In genomic region chr3:90383690-90384089, GRCm38 (mm10) we compare ENCODE assay signal across 9 mouse cellular contexts. TPM values are rescaled to one million over a fixed set of nuclear protein-coding genes. Genes with fewer than 3 reads are reported as not detected.
DNase-seq lines count a peak whose midpoint lies in the region; ATAC-seq and TF ChIP-seq lines count a peak whose summit lies in the region.
"Had no signal": no experiment of that assay in that cellular context is flagged by ENCODE, and none has a peak within 500 bp of the region (broad histone marks: within the 10 kb centered on the region; RNA-seq: fewer than 3 reads in every experiment).

No protein-coding gene starts in this region.

- TF ChIP-seq POLR2A in spleen, adult 2 months (IDR thresholded peaks at IDR 0.05; ENCODE audit: low read depth, low read length): no peak

- H3K27ac ChIP-seq in liver, postnatal 0 days (ENCODE audit: low read depth): peak overlapping the region; percentile 62
- H3K27ac ChIP-seq in liver, embryonic 11.5 days (ENCODE audit: low read depth, low read length): no peak overlapping the region
- H3K27ac ChIP-seq in spleen, adult 2 months (ENCODE audit: insufficient read depth, low read length): no peak overlapping the region
- H3K27ac ChIP-seq in hindbrain, embryonic 16.5 days (ENCODE audit: low read depth, low read length): no peak overlapping the region
- H3K27ac ChIP-seq: gastrocnemius, adult 2 months had no signal

- TF ChIP-seq CTCF in liver, postnatal 0 days (IDR thresholded peaks at IDR 0.05; ENCODE audit: low read depth): no peak
- no peak for TF ChIP-seq CTCF in spleen, adult 2 months (IDR thresholded peaks at IDR 0.05; ENCODE audit: extremely low read depth, insufficient read depth, insufficient read length, insufficient replicate concordance)

- no peak overlapping the region for H3K9ac ChIP-seq in liver, postnatal 0 days (replicated peaks)
- H3K9ac ChIP-seq in liver, embryonic 11.5 days (ENCODE audit: low read depth, low read length): no peak overlapping the region
- H3K9ac ChIP-seq in hindbrain, embryonic 16.5 days (ENCODE audit: low read depth, low read length): no peak overlapping the region

- WGBS in liver, postnatal 0 days (ENCODE audit: insufficient replicate concordance): 40% methylated on average over 4 of the region's 4 CpGs
- WGBS in liver, embryonic 11.5 days: 71% methylated on average over 4 of the region's 4 CpGs
- 17% methylated on average over 4 of the region's 4 CpGs for WGBS in spleen, adult 2 months
- WGBS in hindbrain, embryonic 16.5 days: 64% methylated on average over 4 of the region's 4 CpGs

- H3K4me2 ChIP-seq in liver, postnatal 0 days (ENCODE audit: low read depth, low read length): peak overlapping the region; percentile 30; the same call in 1 of the 2 replicates
- no peak overlapping the region for H3K4me2 ChIP-seq in liver, embryonic 11.5 days
- H3K4me2 ChIP-seq in hindbrain, embryonic 16.5 days (ENCODE audit: low read length): no peak overlapping the region
- H3K4me2 ChIP-seq: midbrain, embryonic 11.5 days had no signal

- H3K27me3 ChIP-seq in liver, postnatal 0 days (ENCODE audit: insufficient read depth, low read length): peaks cover 6% of the 10 kb centered on the region; the same call in 1 of the 2 replicates
- H3K27me3 ChIP-seq in liver, embryonic 11.5 days (replicated peaks; ENCODE audit: control insufficient read depth, insufficient read depth, low read length): peaks cover 7% of the 10 kb centered on the region
- H3K27me3 ChIP-seq in spleen, adult 2 months (ENCODE audit: control insufficient read depth, insufficient read depth, low read length): no peaks in the 10 kb centered on the region
- no peaks in the 10 kb centered on the region for H3K27me3 ChIP-seq in hindbrain, embryonic 16.5 days (replicated peaks; ENCODE audit: control insufficient read depth, insufficient read depth, low read length)

- peak; percentile 46 for DNase-seq in liver, postnatal 0 days
- DNase-seq in liver, embryonic 11.5 days (ENCODE audit: low spot score): no peak
- DNase-seq in c-Kit-positive CD71-negative TER-119-negative erythroid progenitor cells, embryonic 14.5 days (ENCODE audit: low read depth): peak; percentile 58
- DNase-seq in layer of hippocampus, postnatal 10 days (ENCODE audit: low spot score in 2 of 2): peak; percentile 44 to 45
- DNase-seq in spleen, adult 2 months (ENCODE audit: low read depth in 1 of 2, low spot score in 2 of 2): peak; percentile 46 to 70
- DNase-seq in kidney, postnatal 4 days: no peak

- no peaks in the 10 kb centered on the region for H3K9me3 ChIP-seq in liver, postnatal 0 days (ENCODE audit: low read length)
- no peaks in the 10 kb centered on the region for H3K9me3 ChIP-seq in liver, embryonic 11.5 days (ENCODE audit: control insufficient read depth, low read length)
- H3K9me3 ChIP-seq in hindbrain, embryonic 16.5 days (ENCODE audit: control insufficient read depth, low read length): no peaks in the 10 kb centered on the region

- peaks cover 8% of the 10 kb centered on the region for H3K4me1 ChIP-seq in liver, postnatal 0 days (ENCODE audit: insufficient read depth)
- peaks cover under 1% of the 10 kb centered on the region; the same call in 1 of the 2 replicates for H3K4me1 ChIP-seq in liver, embryonic 11.5 days (replicated peaks; ENCODE audit: control insufficient read depth, insufficient read depth, low read length)
- peaks cover 7% of the 10 kb centered on the region; the same call in 1 of the 2 replicates for H3K4me1 ChIP-seq in spleen, adult 2 months (ENCODE audit: control insufficient read depth, insufficient read depth, insufficient read length)
- peaks cover 19% of the 10 kb centered on the region for H3K4me1 ChIP-seq in hindbrain, embryonic 16.5 days (ENCODE audit: control insufficient read depth, insufficient read depth, low read depth, low read length)

- ATAC-seq in liver, postnatal 0 days: peak; percentile 81
- no peak for ATAC-seq in liver, embryonic 11.5 days (replicated peaks; ENCODE audit: low FRiP score)
- no peak; the same call in 1 of the 2 replicates for ATAC-seq in hindbrain, embryonic 16.5 days

- no peak overlapping the region for H3K4me3 ChIP-seq in liver, postnatal 0 days (ENCODE audit: low read depth, low read length)
- H3K4me3 ChIP-seq in liver, embryonic 11.5 days (ENCODE audit: low read depth, low read length): no peak overlapping the region
- no peak overlapping the region for H3K4me3 ChIP-seq in spleen, adult 2 months (ENCODE audit: extremely low read depth, insufficient read depth, insufficient read length)
- H3K4me3 ChIP-seq in hindbrain, embryonic 16.5 days (ENCODE audit: low read length): no peak overlapping the region
- H3K4me3 ChIP-seq: gastrocnemius, adult 2 months had no signal

- no peak for TF ChIP-seq EP300 in liver, postnatal 0 days (IDR thresholded peaks at IDR 0.05; ENCODE audit: low read depth)

- no peaks in the 10 kb centered on the region; the same call in 1 of the 2 replicates for H3K36me3 ChIP-seq in liver, postnatal 0 days (replicated peaks; ENCODE audit: insufficient read depth, low read length)
- H3K36me3 ChIP-seq in liver, embryonic 11.5 days (ENCODE audit: control insufficient read depth, insufficient read depth, low read length): no peaks in the 10 kb centered on the region
- H3K36me3 ChIP-seq in spleen, adult 2 months (ENCODE audit: control insufficient read depth, insufficient read depth, low read length): no peaks in the 10 kb centered on the region; the same call in 1 of the 2 replicates
- H3K36me3 ChIP-seq in hindbrain, embryonic 16.5 days (ENCODE audit: control insufficient read depth, insufficient read depth, low read length): peaks cover 7% of the 10 kb centered on the region; the same call in 1 of the 2 replicates

RNA-seq across cellular contexts. Expression of gene Slc27a3, which starts 6.0 kb away (rescaled TPM):
- polyA plus RNA-seq in liver, postnatal 0 days (2015; fragmentation: Nextera tagmentation; extraction: Ambion mirVana): 0.58 and 0.69 TPM in 2 replicates
- polyA plus RNA-seq in liver, embryonic 11.5 days (2014; fragmentation: Nextera tagmentation; extraction: Ambion mirVana): 6.4 and 6.7 TPM in 2 replicates
- total RNA-seq in layer of hippocampus, postnatal 10 days (2021): 10 to 100 TPM; 18.6 to 21.5 TPM
- polyA plus RNA-seq in spleen, adult 2 months (2012; rRNA removed): 10.4 and 11.2 TPM in 2 replicates
- 30.1 and 30.8 TPM in 2 replicates for polyA plus RNA-seq in hindbrain, embryonic 16.5 days (2015; fragmentation: Nextera tagmentation; extraction: Ambion mirVana)

RNA-seq across cellular contexts. Expression of gene Ints3, which starts 49.7 kb away (rescaled TPM):
- 4.0 and 4.6 TPM in 2 replicates for polyA plus RNA-seq in liver, postnatal 0 days (2015; fragmentation: Nextera tagmentation; extraction: Ambion mirVana)
- polyA plus RNA-seq in liver, embryonic 11.5 days (2014; fragmentation: Nextera tagmentation; extraction: Ambion mirVana): 34.0 and 35.2 TPM in 2 replicates
- total RNA-seq in layer of hippocampus, postnatal 10 days (2021): 10 to 100 TPM; 59.6 to 61.2 TPM
- polyA plus RNA-seq in spleen, adult 2 months (2012; rRNA removed): 19.7 and 21.1 TPM in 2 replicates
- polyA plus RNA-seq in hindbrain, embryonic 16.5 days (2015; fragmentation: Nextera tagmentation; extraction: Ambion mirVana): 27.8 and 30.3 TPM in 2 replicates

Comparison
In these comparisons a context has a peak if more than half of its experiments do, and no peak if none do; other contexts are left out.
1. DNase-seq: peak in liver, postnatal 0 days (single experiment), c-Kit-positive CD71-negative TER-119-negative erythroid progenitor cells, embryonic 14.5 days (single experiment), layer of hippocampus, postnatal 10 days (2 of 2) and spleen, adult 2 months (2 of 2); none in liver, embryonic 11.5 days (single experiment) and kidney, postnatal 4 days (0 of 2).